Mouse (Mus musculus) ZHBTc4 (cell line): Measurements from ENCODE around the gene Stambpl1.
A peak's percentile ranks its signal among the peaks of the same experiment; 100 is the strongest.

Experiments used
- DNase-seq: peaks from one replicate; pipeline ENCODE4 v3.0.0-alpha.2; 2011; ENCODE audit warnings: low read depth, low spot score

Gene Stambpl1

GRCm38 (mm10) chr19:34192008-34192963 is at the start of gene Stambpl1:
Gene Stambpl1 (plus strand): TSS chr19:34192229.
- peak; percentile 78 for DNase-seq

- no peak for DNase-seq
Observed at GRCm38 (mm10) chr19:34148421-34148820, 43.6 kb upstream of the Stambpl1 start.

GRCm38 (mm10) chr19:34151909-34152308 is 40.1 kb upstream of the Stambpl1 start:
- peak; percentile 24 for DNase-seq

- no peak for DNase-seq
Observed at GRCm38 (mm10) chr19:34153263-34154144, 38.5 kb upstream of the Stambpl1 start.

- DNase-seq, result no peak
Observed at GRCm38 (mm10) chr19:34162693-34163092, 29.3 kb upstream of the Stambpl1 start.

- no peak for DNase-seq
Observed at GRCm38 (mm10) chr19:34165891-34166290, 26.1 kb upstream of the Stambpl1 start, which contains the start of gene Ankrd22. Gene Ankrd22 (minus strand): TSS chr19:34166053.

GRCm38 (mm10) chr19:34166386-34166785 is 25.6 kb upstream of the Stambpl1 start:
- no peak for DNase-seq

- no peak for DNase-seq
Observed at GRCm38 (mm10) chr19:34167896-34168661, 23.9 kb upstream of the Stambpl1 start.

- DNase-seq, result no peak
Observed at GRCm38 (mm10) chr19:34169121-34169520, 22.9 kb upstream of the Stambpl1 start.

GRCm38 (mm10) chr19:34171167-34171566 is 20.9 kb upstream of the Stambpl1 start:
- DNase-seq, result no peak

- no peak for DNase-seq
Observed at GRCm38 (mm10) chr19:34174004-34174403, 18.0 kb upstream of the Stambpl1 start.

GRCm38 (mm10) chr19:34179136-34179535 is 12.9 kb upstream of the Stambpl1 start:
- no peak for DNase-seq

- DNase-seq, result no peak
Observed at GRCm38 (mm10) chr19:34180316-34180715, 11.7 kb upstream of the Stambpl1 start.

GRCm38 (mm10) chr19:34181234-34181633 is 10.8 kb upstream of the Stambpl1 start:
- DNase-seq, result no peak

GRCm38 (mm10) chr19:34182490-34182889 is 9.5 kb upstream of the Stambpl1 start:
- DNase-seq, result no peak

GRCm38 (mm10) chr19:34186845-34187244 is 5.2 kb upstream of the Stambpl1 start:
- DNase-seq, result no peak

- no peak for DNase-seq
Observed at GRCm38 (mm10) chr19:34191645-34192007, 403 bp upstream of the Stambpl1 start.

GRCm38 (mm10) chr19:34193149-34193548 is 1.1 kb downstream of the Stambpl1 start:
- peak; percentile 21 for DNase-seq

- DNase-seq, result no peak
Observed at GRCm38 (mm10) chr19:34193683-34194082, 1.7 kb downstream of the Stambpl1 start.

GRCm38 (mm10) chr19:34194132-34194745 is 2.2 kb downstream of the Stambpl1 start:
- DNase-seq, result no peak

GRCm38 (mm10) chr19:34195031-34195430 is 3.0 kb downstream of the Stambpl1 start:
- no peak for DNase-seq
